Mouse (Mus musculus): ENCODE measurements around the gene Proz. TPM values are rescaled to one million over a fixed set of nuclear protein-coding genes. Genes with fewer than 3 reads are reported as not detected.

Proz gene
- 1.6 and 3.1 TPM in 2 replicates for polyA plus RNA-seq (2015; fragmentation: Nextera tagmentation; extraction: Ambion mirVana)

DNA sequence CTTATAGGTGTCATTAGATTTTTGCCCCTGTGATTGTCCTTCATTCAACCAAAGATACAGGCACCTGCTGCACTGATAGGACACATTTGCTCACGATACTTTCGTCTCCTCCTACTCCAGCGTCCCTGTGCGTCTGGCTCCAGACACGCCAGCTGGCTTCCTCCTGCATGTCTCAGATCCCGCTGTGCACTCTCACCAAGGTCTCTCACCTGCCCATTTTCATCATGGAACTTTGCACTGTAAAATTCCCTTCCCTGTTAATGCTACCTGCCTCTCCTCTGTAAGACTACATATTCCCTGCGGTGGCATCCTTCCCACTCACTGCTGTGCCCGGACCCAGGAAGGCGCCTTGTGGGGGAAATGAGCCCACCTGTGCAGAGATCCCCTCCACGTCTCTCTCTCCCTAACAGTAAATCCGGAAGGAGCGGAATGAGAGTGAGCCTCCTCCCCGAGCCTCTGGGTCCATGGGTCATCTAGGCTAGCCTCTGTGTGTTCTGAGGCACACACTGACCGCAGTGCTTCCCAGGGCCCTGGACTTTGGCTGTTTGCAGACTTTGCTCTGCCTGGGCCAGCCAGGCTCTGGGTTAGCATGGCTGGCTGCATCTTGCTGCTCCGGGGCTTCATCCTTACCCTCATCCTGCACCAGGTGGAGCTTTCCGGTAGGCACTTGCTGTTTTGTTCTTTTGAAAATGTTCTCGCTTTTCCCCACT lies at the start of gene Proz:
TSS of gene Proz (plus strand) at position 474 of the 710 bp plus-strand sequence.

DNA sequence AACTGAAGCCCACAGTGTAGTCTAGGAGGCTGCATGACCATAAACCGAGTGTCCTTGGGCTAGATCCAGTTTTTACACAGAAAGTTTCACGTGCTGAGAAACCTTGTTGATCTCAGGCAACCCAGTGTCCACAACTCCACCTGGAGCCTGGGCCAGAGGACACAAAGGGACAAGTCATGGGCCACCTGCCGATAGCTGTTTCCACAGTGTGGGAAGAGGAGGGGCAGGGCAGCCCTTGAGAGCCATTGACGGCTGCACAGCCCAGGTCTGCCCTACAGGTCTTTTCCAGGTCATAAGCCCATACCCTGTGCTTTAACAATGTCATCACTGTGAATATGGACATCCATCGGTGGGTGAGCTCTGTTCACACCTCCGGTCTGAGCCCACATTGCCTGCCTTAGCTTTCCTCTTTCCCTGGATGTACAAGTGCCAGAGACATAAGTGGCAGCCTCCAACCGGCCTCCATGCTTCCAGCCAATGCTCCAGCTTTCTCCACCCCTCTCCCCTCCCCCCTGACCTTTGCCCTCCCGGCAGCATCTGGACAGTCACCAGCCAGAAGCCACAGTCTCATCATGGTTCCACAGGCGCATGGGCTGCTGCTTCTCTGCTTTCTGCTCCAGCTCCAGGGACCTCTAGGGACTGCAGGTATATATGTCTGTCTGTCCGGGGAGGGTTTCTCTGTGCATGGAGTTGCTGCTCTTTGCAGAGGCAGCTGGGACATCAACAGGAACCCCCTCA lies 35.1 kb upstream of the Proz start, which contains the start of gene F7:
TSS of gene F7 (plus strand) at position 548 of the 738 bp plus-strand sequence.

DNA sequence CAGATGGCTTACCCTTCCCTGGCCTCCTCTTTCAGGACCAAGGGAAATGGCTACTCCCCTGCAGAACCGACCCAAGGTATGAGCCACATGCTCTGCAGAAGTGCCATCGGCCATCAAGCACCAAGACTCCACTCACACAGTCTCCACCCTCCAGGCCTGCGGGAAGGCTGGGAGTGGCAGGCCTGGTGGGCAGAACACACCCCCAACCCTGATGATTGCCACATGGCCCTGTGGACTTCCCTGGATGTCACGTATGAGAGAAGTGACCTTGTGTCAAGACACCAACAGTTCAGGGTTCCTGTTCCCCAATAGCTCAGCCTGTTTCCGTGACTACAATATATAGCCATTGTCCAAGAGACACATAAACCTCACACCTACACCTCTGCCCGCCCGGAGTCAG lies 23.7 kb upstream of the Proz start, which contains the start of gene F10:
TSS of gene F10 (plus strand) at position 294 of the 400 bp plus-strand sequence.

DNA sequence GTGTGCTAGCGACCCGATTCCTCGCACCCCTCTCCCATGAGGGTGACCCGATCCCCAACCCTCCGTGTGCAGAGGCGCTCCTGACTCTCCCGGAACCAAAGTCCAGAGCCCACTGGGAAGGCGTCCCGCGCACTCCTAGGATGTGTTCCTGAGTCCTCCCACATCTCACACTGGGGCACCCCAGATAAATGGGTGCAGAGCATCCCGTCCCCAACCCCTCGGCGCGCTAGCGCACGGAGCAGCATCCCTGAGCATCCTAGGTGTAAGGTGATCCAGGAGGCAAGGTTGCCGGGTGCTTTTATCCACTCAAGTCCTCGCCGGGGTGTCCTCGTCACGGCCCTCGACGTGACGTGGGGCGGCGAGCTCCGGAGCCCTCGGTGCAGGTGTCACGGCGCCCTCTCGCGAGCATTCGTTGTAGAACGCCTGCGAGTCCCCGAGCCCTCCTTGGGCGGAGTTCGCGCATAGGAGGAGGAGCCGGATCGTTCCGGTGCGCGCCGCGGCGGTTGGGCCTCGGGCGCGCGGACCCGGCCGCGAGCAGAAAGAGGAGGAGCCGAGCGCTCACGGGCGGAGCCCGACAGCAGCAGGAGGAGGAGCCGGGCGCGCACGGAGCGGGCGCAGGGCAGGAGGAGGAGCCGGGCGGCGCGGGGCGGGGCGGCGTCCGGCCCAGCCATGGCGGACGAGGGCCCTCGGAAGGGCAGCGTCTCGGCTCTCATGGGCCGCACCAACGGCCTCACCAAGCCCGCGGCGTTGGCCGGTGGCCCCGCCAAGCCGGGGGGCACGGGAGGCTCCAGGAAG lies 44.6 kb downstream of the Proz start, which contains the start of the genes Pcid2 and Cul4a:
TSS of gene Pcid2 (minus strand) at position 373 of the 795 bp plus-strand sequence.
TSS of gene Cul4a (plus strand) at position 535 of the 795 bp plus-strand sequence.

Other genes with a start within 250 kb of the Proz start
- gene Mcf2l, start 187.1 kb upstream of the Proz start, polyA plus RNA-seq (2015; fragmentation: Nextera tagmentation; extraction: Ambion mirVana), result 11.4 and 16.1 TPM in 2 replicates
- 0.80 and 1.2 TPM in 2 replicates for gene F7, start 34.9 kb upstream of the Proz start, polyA plus RNA-seq (2015; fragmentation: Nextera tagmentation; extraction: Ambion mirVana)
- 10.9 and 17.2 TPM in 2 replicates for gene F10, start 23.6 kb upstream of the Proz start, polyA plus RNA-seq (2015; fragmentation: Nextera tagmentation; extraction: Ambion mirVana)
- gene Pcid2, start 44.5 kb downstream of the Proz start, polyA plus RNA-seq (2015; fragmentation: Nextera tagmentation; extraction: Ambion mirVana), result 15.3 and 20.3 TPM in 2 replicates
- gene Cul4a, start 44.7 kb downstream of the Proz start, polyA plus RNA-seq (2015; fragmentation: Nextera tagmentation; extraction: Ambion mirVana), result 65.3 and 129 TPM in 2 replicates
- gene Lamp1, start 98.2 kb downstream of the Proz start, polyA plus RNA-seq (2015; fragmentation: Nextera tagmentation; extraction: Ambion mirVana), result 295 and 388 TPM in 2 replicates
- 20.5 and 26.6 TPM in 2 replicates for gene Grtp1, start 139.7 kb downstream of the Proz start, polyA plus RNA-seq (2015; fragmentation: Nextera tagmentation; extraction: Ambion mirVana)
- gene Adprhl1, start 193.2 kb downstream of the Proz start, polyA plus RNA-seq (2015; fragmentation: Nextera tagmentation; extraction: Ambion mirVana), result 0.24 and 1.8 TPM in 2 replicates
- 11.9 and 17.3 TPM in 2 replicates for gene Dcun1d2, start 227.2 kb downstream of the Proz start, polyA plus RNA-seq (2015; fragmentation: Nextera tagmentation; extraction: Ambion mirVana)
- 23.1 and 23.3 TPM in 2 replicates for gene Tmco3, start 227.3 kb downstream of the Proz start, polyA plus RNA-seq (2015; fragmentation: Nextera tagmentation; extraction: Ambion mirVana)

Data from adrenal gland, postnatal 0 days (tissue).